Mouse (Mus musculus) E14TG2a.4 (cell line): ENCODE data around the gene Rapgef1.
A peak's percentile ranks its signal among the peaks of the same experiment; 100 is the strongest.

Source experiments
- H3K27me3 ChIP-seq: 2 replicates; pipeline ENCODE4 v1.6.1; 2014; ENCODE audit warnings: low read length, control low read depth; ENCODE audit not compliant: insufficient read depth
- H3K36me3 ChIP-seq: 2 replicates; pipeline ENCODE4 v1.6.1; 2014; ENCODE audit warnings: low read length, control low read depth; ENCODE audit not compliant: insufficient read depth
- H3K4me1 ChIP-seq: replicated peaks from 2 replicates; pipeline ENCODE4 v1.6.1; 2014; ENCODE audit warnings: low read depth, low read length, control low read depth
- H3K4me3 ChIP-seq: replicated peaks from 2 replicates; pipeline ENCODE4 v1.5.1; 2014; ENCODE audit warnings: mild to moderate bottlenecking, low read length
- H3K9me3 ChIP-seq: 2 replicates; pipeline ENCODE4 v1.6.1; 2014; ENCODE audit warnings: low read length, control low read depth
- CTCF ChIP-seq: conservative IDR thresholded peaks from 2 replicates; pipeline ENCODE4 v1.5.1; 2014; ENCODE audit warnings: low read length
- NANOG ChIP-seq: IDR thresholded peaks from 2 replicates; pipeline ENCODE4 v1.6.1; 2014; ENCODE audit warnings: borderline replicate concordance, low read length, mixed read lengths
- POU5F1 ChIP-seq: IDR thresholded peaks from 2 replicates; pipeline ENCODE4 v1.6.1; 2014; ENCODE audit warnings: low read length, borderline replicate concordance

The Rapgef1 gene

GRCm38 (mm10) chr2:29669711-29670110 lies 50.2 kb downstream of the Rapgef1 start:
- peak overlapping the region; percentile 13; the same call in 1 of the 2 replicates for H3K4me3 ChIP-seq
- TF ChIP-seq POU5F1 (no peak), NANOG (no peak), CTCF (no peak)
- peaks cover 50% of the 10 kb centered on the region for H3K36me3 ChIP-seq
- peaks cover 88% of the 10 kb centered on the region for H3K4me1 ChIP-seq
- H3K27me3 ChIP-seq = no peaks in the 10 kb centered on the region
- H3K9me3 ChIP-seq = no peaks in the 10 kb centered on the region

GRCm38 (mm10) chr2:29670231-29670991 lies 50.9 kb downstream of the Rapgef1 start:
- H3K9me3 ChIP-seq = no peaks in the 10 kb centered on the region
- no peak overlapping the region for H3K4me3 ChIP-seq
- TF ChIP-seq NANOG = no peak
- TF ChIP-seq CTCF = peak; percentile 49
- no peak for TF ChIP-seq POU5F1
- peaks cover 86% of the 10 kb centered on the region for H3K4me1 ChIP-seq
- peaks cover 43% of the 10 kb centered on the region for H3K36me3 ChIP-seq
- no peaks in the 10 kb centered on the region for H3K27me3 ChIP-seq

- no peak for TF ChIP-seq POU5F1
- TF ChIP-seq NANOG = no peak
- no peak for TF ChIP-seq CTCF
- Histone ChIP-seq H3K9me3 (no peaks in the 10 kb centered on the region), H3K4me3 (no peak overlapping the region), H3K27me3 (no peaks in the 10 kb centered on the region), H3K4me1 (peaks cover 85% of the 10 kb centered on the region), H3K36me3 (peaks cover 42% of the 10 kb centered on the region)
Observed at GRCm38 (mm10) chr2:29671374-29671773, 51.9 kb downstream of the Rapgef1 start.

GRCm38 (mm10) chr2:29671856-29672255 lies 52.3 kb downstream of the Rapgef1 start:
- peaks cover 84% of the 10 kb centered on the region for H3K4me1 ChIP-seq
- peaks cover 42% of the 10 kb centered on the region for H3K36me3 ChIP-seq
- no peak overlapping the region for H3K4me3 ChIP-seq
- H3K9me3 ChIP-seq = no peaks in the 10 kb centered on the region
- TF ChIP-seq NANOG (no peak), POU5F1 (no peak), CTCF (no peak)
- no peaks in the 10 kb centered on the region for H3K27me3 ChIP-seq

GRCm38 (mm10) chr2:29672746-29673536 lies 53.4 kb downstream of the Rapgef1 start:
- Histone ChIP-seq H3K36me3 (peaks cover 36% of the 10 kb centered on the region), H3K4me1 (peaks cover 77% of the 10 kb centered on the region), H3K27me3 (no peaks in the 10 kb centered on the region), H3K4me3 (no peak overlapping the region), H3K9me3 (no peaks in the 10 kb centered on the region)
- TF ChIP-seq POU5F1 = no peak
- TF ChIP-seq CTCF = no peak
- no peak for TF ChIP-seq NANOG

GRCm38 (mm10) chr2:29674087-29674486 lies 54.6 kb downstream of the Rapgef1 start:
- H3K9me3 ChIP-seq = no peaks in the 10 kb centered on the region
- no peak overlapping the region for H3K4me3 ChIP-seq
- no peaks in the 10 kb centered on the region for H3K27me3 ChIP-seq
- H3K36me3 ChIP-seq = peaks cover 44% of the 10 kb centered on the region
- TF ChIP-seq CTCF = no peak
- no peak for TF ChIP-seq NANOG
- no peak for TF ChIP-seq POU5F1
- peaks cover 77% of the 10 kb centered on the region for H3K4me1 ChIP-seq

- no peaks in the 10 kb centered on the region for H3K9me3 ChIP-seq
- no peaks in the 10 kb centered on the region for H3K27me3 ChIP-seq
- H3K4me3 ChIP-seq = no peak overlapping the region
- peaks cover 48% of the 10 kb centered on the region for H3K36me3 ChIP-seq
- TF ChIP-seq CTCF (no peak), POU5F1 (no peak), NANOG (no peak)
- H3K4me1 ChIP-seq = peaks cover 77% of the 10 kb centered on the region
Observed at GRCm38 (mm10) chr2:29674545-29674944, 55.0 kb downstream of the Rapgef1 start.

DNA sequence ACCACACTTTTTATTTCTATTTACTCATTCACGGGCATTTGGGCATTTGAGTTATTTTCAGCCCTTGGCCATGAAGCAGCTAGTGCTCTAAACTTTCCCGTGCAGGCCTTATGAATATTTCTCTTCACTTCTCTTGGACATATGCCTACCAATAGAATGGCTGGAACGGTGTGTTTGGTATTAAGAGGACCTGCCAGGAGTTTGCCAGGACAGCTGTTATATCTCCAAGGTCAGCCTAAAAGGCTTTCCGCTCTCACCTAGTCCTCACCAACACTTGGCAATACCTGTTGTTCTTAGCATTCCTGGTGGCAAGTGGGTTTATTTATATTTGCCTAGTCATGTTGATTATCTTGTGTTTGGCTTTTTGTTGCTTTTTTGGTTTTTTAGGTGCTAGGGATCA lies 56.3 kb downstream of the Rapgef1 start:
- H3K4me1 ChIP-seq = peaks cover 74% of the 10 kb centered on the region
- H3K9me3 ChIP-seq = no peaks in the 10 kb centered on the region
- no peaks in the 10 kb centered on the region for H3K27me3 ChIP-seq
- TF ChIP-seq CTCF (no peak), POU5F1 (no peak), NANOG (no peak)
- H3K36me3 ChIP-seq = peaks cover 54% of the 10 kb centered on the region
- no peak overlapping the region for H3K4me3 ChIP-seq
